Mouse (Mus musculus): Measurements from ENCODE around the gene C8b. TPM values are rescaled to one million over a fixed set of nuclear protein-coding genes. Genes with fewer than 3 reads are reported as not detected.

Gene C8b
- polyA plus RNA-seq, 1 experiment = not detected

DNA sequence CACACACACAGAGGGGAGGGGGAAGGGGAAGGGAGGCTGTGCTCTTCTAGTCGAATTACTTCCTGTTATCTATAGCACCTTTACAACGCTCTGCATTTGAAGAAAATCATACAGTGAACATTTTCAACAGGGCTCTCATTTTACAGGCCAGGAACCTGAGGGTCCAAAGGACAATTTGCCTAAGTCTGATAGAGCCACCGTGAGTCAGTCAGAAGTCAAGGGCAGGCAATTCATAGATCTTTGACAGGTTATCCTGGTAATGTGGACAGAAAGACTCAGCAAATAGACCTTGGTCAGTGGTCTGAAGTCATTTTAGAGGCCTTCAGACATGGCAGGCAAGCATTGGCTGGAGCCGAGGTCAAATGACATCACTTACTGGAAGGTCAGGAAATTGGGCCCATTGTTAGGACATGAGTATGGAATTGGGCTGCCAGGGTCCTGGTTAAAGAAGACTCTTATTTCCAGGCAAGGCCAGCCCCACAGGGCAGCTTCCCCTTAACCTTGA lies 57.5 kb downstream of the C8b start:
- Histone ChIP-seq H3K4me3 (ENCODE audit: insufficient read depth, poor library complexity, severe bottlenecking) (no peak overlapping the region), H3K79me3 (ENCODE audit: low read depth) (no peaks in the 10 kb centered on the region), H3K27me3 (ENCODE audit: control insufficient read depth, insufficient read depth, insufficient read length) (no peaks in the 10 kb centered on the region), H3K79me2 (ENCODE audit: control insufficient read depth, insufficient read depth) (no peaks in the 10 kb centered on the region), H3K36me3 (ENCODE audit: control insufficient read depth, insufficient read depth) (no peaks in the 10 kb centered on the region), H3ac (ENCODE audit: control insufficient read depth, insufficient read length, low read depth) (no peak overlapping the region)
- TF ChIP-seq CEBPB (IDR thresholded peaks at IDR 0.05; ENCODE audit: low read depth) (no peak), USF1 (IDR thresholded peaks at IDR 0.05; ENCODE audit: low read depth) (no peak), CTCF (IDR thresholded peaks at IDR 0.05; ENCODE audit: control insufficient read depth, insufficient read depth, insufficient read length) (no peak), FOSL1 (IDR thresholded peaks at IDR 0.05; ENCODE audit: insufficient read depth, low read length, poor library complexity, severe bottlenecking) (no peak), MAX (IDR thresholded peaks at IDR 0.05) (no peak), MYOD1 (IDR thresholded peaks at IDR 0.05; ENCODE audit: control insufficient read depth, insufficient read length, low read depth) (no peak), MYOG (IDR thresholded peaks at IDR 0.05; ENCODE audit: control insufficient read depth, extremely low read depth, insufficient read length) (no peak)

DNA sequence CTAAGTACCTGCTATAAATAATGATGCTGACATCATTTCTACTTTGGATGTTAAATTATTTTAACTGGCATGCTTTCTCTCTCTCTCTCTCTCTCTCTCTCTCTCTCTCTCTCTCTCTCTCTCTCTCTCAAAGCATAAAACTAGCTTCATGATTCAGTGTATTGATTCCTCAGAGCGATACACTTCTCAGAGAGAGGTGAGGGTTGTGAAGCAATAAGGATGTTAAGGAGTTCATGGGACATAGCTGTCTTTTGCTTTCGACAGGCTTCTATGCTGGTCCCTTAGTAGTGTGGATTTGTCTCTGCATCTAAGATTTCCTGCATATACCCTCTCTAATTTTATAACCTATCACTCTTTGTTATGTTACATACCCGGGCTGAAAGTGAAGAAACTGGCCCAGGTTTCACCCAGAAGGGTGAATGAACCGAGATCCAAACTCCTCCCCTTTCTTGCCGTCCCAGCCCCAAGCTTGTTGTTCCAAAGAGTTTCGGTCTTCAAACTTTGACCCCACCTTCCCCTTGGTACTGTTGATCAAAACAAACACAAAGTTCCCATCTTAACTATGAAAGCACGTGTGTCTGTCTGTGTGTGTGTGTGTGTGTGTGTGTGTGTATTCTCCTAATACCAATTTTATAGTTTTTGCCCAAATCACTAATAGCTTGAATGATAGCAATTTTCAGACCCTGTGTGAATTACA lies 58.4 kb downstream of the C8b start:
- H3K27me3 ChIP-seq (ENCODE audit: control insufficient read depth, insufficient read depth, insufficient read length) = no peaks in the 10 kb centered on the region
- TF ChIP-seq MYOD1 (IDR thresholded peaks at IDR 0.05; ENCODE audit: control insufficient read depth, insufficient read length, low read depth) = no peak
- TF ChIP-seq CTCF (IDR thresholded peaks at IDR 0.05; ENCODE audit: control insufficient read depth, insufficient read depth, insufficient read length) = no peak
- no peak for TF ChIP-seq FOSL1 (IDR thresholded peaks at IDR 0.05; ENCODE audit: insufficient read depth, low read length, poor library complexity, severe bottlenecking)
- TF ChIP-seq MAX (IDR thresholded peaks at IDR 0.05) = no peak
- no peak for TF ChIP-seq CEBPB (IDR thresholded peaks at IDR 0.05; ENCODE audit: low read depth)
- TF ChIP-seq USF1 (IDR thresholded peaks at IDR 0.05; ENCODE audit: low read depth) = no peak
- no peak for TF ChIP-seq MYOG (IDR thresholded peaks at IDR 0.05; ENCODE audit: control insufficient read depth, extremely low read depth, insufficient read length)
- H3K79me2 ChIP-seq (ENCODE audit: control insufficient read depth, insufficient read depth) = no peaks in the 10 kb centered on the region
- no peak overlapping the region for H3ac ChIP-seq (ENCODE audit: control insufficient read depth, insufficient read length, low read depth)
- no peaks in the 10 kb centered on the region for H3K36me3 ChIP-seq (ENCODE audit: control insufficient read depth, insufficient read depth)
- no peak overlapping the region for H3K4me3 ChIP-seq (ENCODE audit: insufficient read depth, poor library complexity, severe bottlenecking)
- no peaks in the 10 kb centered on the region for H3K79me3 ChIP-seq (ENCODE audit: low read depth)

DNA sequence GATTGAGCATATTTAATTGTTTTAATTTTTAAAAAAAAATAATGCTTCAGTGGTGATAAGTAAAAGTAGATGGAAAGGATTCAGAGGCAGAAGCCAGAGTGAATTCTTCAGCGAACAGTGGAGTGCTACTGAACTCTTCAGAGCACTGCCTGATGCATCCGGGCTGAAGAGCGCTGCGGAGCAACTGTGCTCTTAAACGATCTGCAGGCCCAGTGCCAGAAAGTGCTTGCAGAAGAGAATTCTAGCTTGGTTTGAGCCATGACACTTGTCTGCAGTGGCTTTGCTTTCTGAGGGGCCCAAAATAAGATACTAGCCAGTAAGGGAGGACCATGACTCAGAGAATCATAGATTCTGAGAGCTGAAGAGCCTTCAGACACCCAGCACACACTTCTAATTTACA lies 62.8 kb downstream of the C8b start:
- H3K4me3 ChIP-seq (ENCODE audit: insufficient read depth, poor library complexity, severe bottlenecking) = no peak overlapping the region
- no peaks in the 10 kb centered on the region for H3K79me2 ChIP-seq (ENCODE audit: control insufficient read depth, insufficient read depth)
- H3K36me3 ChIP-seq (ENCODE audit: control insufficient read depth, insufficient read depth) = no peaks in the 10 kb centered on the region
- no peak overlapping the region for H3ac ChIP-seq (ENCODE audit: control insufficient read depth, insufficient read length, low read depth)
- H3K27me3 ChIP-seq (ENCODE audit: control insufficient read depth, insufficient read depth, insufficient read length) = no peaks in the 10 kb centered on the region
- H3K79me3 ChIP-seq (ENCODE audit: low read depth) = no peaks in the 10 kb centered on the region
- no peak for TF ChIP-seq MYOG (IDR thresholded peaks at IDR 0.05; ENCODE audit: control insufficient read depth, extremely low read depth, insufficient read length)
- no peak for TF ChIP-seq CTCF (IDR thresholded peaks at IDR 0.05; ENCODE audit: control insufficient read depth, insufficient read depth, insufficient read length)
- no peak for TF ChIP-seq FOSL1 (IDR thresholded peaks at IDR 0.05; ENCODE audit: insufficient read depth, low read length, poor library complexity, severe bottlenecking)
- no peak for TF ChIP-seq MYOD1 (IDR thresholded peaks at IDR 0.05; ENCODE audit: control insufficient read depth, insufficient read length, low read depth)
- TF ChIP-seq USF1 (IDR thresholded peaks at IDR 0.05; ENCODE audit: low read depth) = no peak
- TF ChIP-seq CEBPB (IDR thresholded peaks at IDR 0.05; ENCODE audit: low read depth) = no peak
- no peak for TF ChIP-seq MAX (IDR thresholded peaks at IDR 0.05)

GRCm38 (mm10) chr4:104835096-104835495 lies 69.0 kb downstream of the C8b start:
- no peaks in the 10 kb centered on the region for H3K36me3 ChIP-seq (ENCODE audit: control insufficient read depth, insufficient read depth)
- H3ac ChIP-seq (ENCODE audit: control insufficient read depth, insufficient read length, low read depth) = no peak overlapping the region
- TF ChIP-seq USF1 (IDR thresholded peaks at IDR 0.05; ENCODE audit: low read depth) (no peak), CEBPB (IDR thresholded peaks at IDR 0.05; ENCODE audit: low read depth) (no peak), FOSL1 (IDR thresholded peaks at IDR 0.05; ENCODE audit: insufficient read depth, low read length, poor library complexity, severe bottlenecking) (no peak), CTCF (IDR thresholded peaks at IDR 0.05; ENCODE audit: control insufficient read depth, insufficient read depth, insufficient read length) (no peak), MAX (IDR thresholded peaks at IDR 0.05) (no peak), MYOG (IDR thresholded peaks at IDR 0.05; ENCODE audit: control insufficient read depth, extremely low read depth, insufficient read length) (no peak), MYOD1 (IDR thresholded peaks at IDR 0.05; ENCODE audit: control insufficient read depth, insufficient read length, low read depth) (no peak)
- H3K79me2 ChIP-seq (ENCODE audit: control insufficient read depth, insufficient read depth) = no peaks in the 10 kb centered on the region
- no peaks in the 10 kb centered on the region for H3K79me3 ChIP-seq (ENCODE audit: low read depth)
- H3K27me3 ChIP-seq (ENCODE audit: control insufficient read depth, insufficient read depth, insufficient read length) = no peaks in the 10 kb centered on the region
- no peak overlapping the region for H3K4me3 ChIP-seq (ENCODE audit: insufficient read depth, poor library complexity, severe bottlenecking)

DNA sequence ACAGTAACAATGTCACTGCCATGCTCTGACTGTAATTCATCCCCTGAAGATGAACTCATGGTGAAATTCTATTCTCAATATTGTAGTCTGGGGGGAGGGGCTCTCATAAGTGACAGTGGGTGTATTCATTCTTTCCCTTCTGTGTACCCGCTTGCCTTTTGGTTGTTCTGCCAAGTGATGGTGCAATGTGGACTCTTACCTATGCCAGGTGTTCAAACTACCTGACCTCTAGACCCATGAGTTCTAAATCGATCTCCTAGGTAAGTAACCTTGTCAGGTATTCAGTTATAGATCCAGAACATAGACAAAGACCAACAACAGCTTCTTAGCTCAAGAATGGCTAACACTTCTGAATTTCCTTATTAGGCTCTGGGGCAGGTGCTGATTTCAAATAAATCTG lies 72.2 kb downstream of the C8b start:
- H3K36me3 ChIP-seq (ENCODE audit: control insufficient read depth, insufficient read depth) = no peaks in the 10 kb centered on the region
- no peak overlapping the region for H3ac ChIP-seq (ENCODE audit: control insufficient read depth, insufficient read length, low read depth)
- H3K79me3 ChIP-seq (ENCODE audit: low read depth) = no peaks in the 10 kb centered on the region
- TF ChIP-seq FOSL1 (IDR thresholded peaks at IDR 0.05; ENCODE audit: insufficient read depth, low read length, poor library complexity, severe bottlenecking) (no peak), CTCF (IDR thresholded peaks at IDR 0.05; ENCODE audit: control insufficient read depth, insufficient read depth, insufficient read length) (no peak), MYOD1 (IDR thresholded peaks at IDR 0.05; ENCODE audit: control insufficient read depth, insufficient read length, low read depth) (no peak), MAX (IDR thresholded peaks at IDR 0.05) (no peak), USF1 (IDR thresholded peaks at IDR 0.05; ENCODE audit: low read depth) (no peak), CEBPB (IDR thresholded peaks at IDR 0.05; ENCODE audit: low read depth) (no peak)
- no peaks in the 10 kb centered on the region for H3K27me3 ChIP-seq (ENCODE audit: control insufficient read depth, insufficient read depth, insufficient read length)
- no peaks in the 10 kb centered on the region for H3K79me2 ChIP-seq (ENCODE audit: control insufficient read depth, insufficient read depth)
- no peak overlapping the region for H3K4me3 ChIP-seq (ENCODE audit: insufficient read depth, poor library complexity, severe bottlenecking)

All from C2C12 (cell line).